Mouse (Mus musculus) ES-Bruce4 (cell line): ENCODE data around the gene Retreg1. TPM values are rescaled to one million over a fixed set of nuclear protein-coding genes. Genes with fewer than 3 reads are reported as not detected.

Experiments used
- H3K27ac ChIP-seq: 2 replicates; pipeline ENCODE4 v1.5.1; 2012; ENCODE audit warnings: low read length, inconsistent platforms; ENCODE audit not compliant: insufficient read depth
- H3K27me3 ChIP-seq: 2 replicates; pipeline ENCODE4 v1.6.1; 2012; ENCODE audit warnings: mild to moderate bottlenecking, low read length, inconsistent platforms; ENCODE audit not compliant: control insufficient read depth, poor library complexity, insufficient read depth, severe bottlenecking
- H3K36me3 ChIP-seq: 2 replicates; pipeline ENCODE4 v1.6.1; 2012; ENCODE audit warnings: inconsistent platforms, mild to moderate bottlenecking, low read length, moderate library complexity; ENCODE audit not compliant: control insufficient read depth, poor library complexity, insufficient read depth, severe bottlenecking
- H3K4me1 ChIP-seq: one replicate; pipeline ENCODE4 v1.8.1; 2011; ENCODE audit warnings: low read length; ENCODE audit not compliant: control insufficient read depth, insufficient read depth
- H3K4me3 ChIP-seq: 2 replicates; pipeline ENCODE4 v1.5.1; 2011; ENCODE audit warnings: low read depth, mild to moderate bottlenecking, low read length
- H3K9ac ChIP-seq: 2 replicates; pipeline ENCODE4 v1.6.1; 2012; ENCODE audit warnings: low read depth, mild to moderate bottlenecking, inconsistent platforms; ENCODE audit not compliant: poor library complexity, severe bottlenecking
- H3K9me3 ChIP-seq: replicated peaks from 2 replicates; pipeline ENCODE4 v1.6.1; 2012; ENCODE audit warnings: mild to moderate bottlenecking, low read length, inconsistent platforms; ENCODE audit not compliant: control insufficient read depth, poor library complexity, insufficient read depth, severe bottlenecking
- CTCF ChIP-seq: IDR thresholded peaks from one replicate; pipeline ENCODE4 v1.8.1; 2011; ENCODE audit warnings: low read depth, low read length
- EP300 ChIP-seq: IDR thresholded peaks from 2 replicates; pipeline ENCODE4 v1.6.1; 2011; ENCODE audit warnings: low read depth, low read length; ENCODE audit not compliant: insufficient read depth
- POLR2A ChIP-seq: IDR thresholded peaks from one replicate; pipeline ENCODE4 v1.8.1; 2011; ENCODE audit warnings: low read length; ENCODE audit not compliant: insufficient read depth
- polyA plus RNA-seq: library from polyadenylated mRNA; stranded (reverse); fragments of >200 nt; gene quantifications from 2 replicates; pipeline ENCODE4 v1.2.4, GENCODE M21; 2011; ENCODE audit warnings: low read depth; ENCODE audit not compliant: missing spikeins, insufficient read depth, insufficient read length

Retreg1 gene
- polyA plus RNA-seq, 1 experiment = 16.5 TPM

- H3K9me3 ChIP-seq = no peaks in the 10 kb centered on the region
- no peak for TF ChIP-seq CTCF
- TF ChIP-seq EP300 = no peak
- TF ChIP-seq POLR2A = no peak
- H3K4me3 ChIP-seq = no peak overlapping the region
- H3K4me1 ChIP-seq = no peaks in the 10 kb centered on the region
- no peak overlapping the region for H3K9ac ChIP-seq
- no peaks in the 10 kb centered on the region for H3K36me3 ChIP-seq
- H3K27ac ChIP-seq = no peak overlapping the region
- no peaks in the 10 kb centered on the region for H3K27me3 ChIP-seq
Measured at GRCm38 (mm10) chr15:25912911-25913310, 69.9 kb downstream of the Retreg1 start.

GRCm38 (mm10) chr15:25913659-25914058 is 70.7 kb downstream of the Retreg1 start:
- H3K36me3 ChIP-seq = no peaks in the 10 kb centered on the region
- no peaks in the 10 kb centered on the region for H3K9me3 ChIP-seq
- H3K27me3 ChIP-seq = no peaks in the 10 kb centered on the region
- no peak overlapping the region for H3K9ac ChIP-seq
- H3K4me3 ChIP-seq = no peak overlapping the region
- TF ChIP-seq CTCF = no peak
- no peak for TF ChIP-seq EP300
- no peak for TF ChIP-seq POLR2A
- no peaks in the 10 kb centered on the region for H3K4me1 ChIP-seq
- H3K27ac ChIP-seq = no peak overlapping the region

- H3K4me1 ChIP-seq = no peaks in the 10 kb centered on the region
- TF ChIP-seq CTCF (no peak), POLR2A (no peak), EP300 (no peak)
Measured at GRCm38 (mm10) chr15:25914160-25914559, 71.2 kb downstream of the Retreg1 start.

GRCm38 (mm10) chr15:25915013-25915412 is 72.0 kb downstream of the Retreg1 start:
- Histone ChIP-seq H3K36me3 (no peaks in the 10 kb centered on the region), H3K27ac (no peak overlapping the region), H3K4me1 (no peaks in the 10 kb centered on the region), H3K27me3 (no peaks in the 10 kb centered on the region), H3K9me3 (no peaks in the 10 kb centered on the region), H3K4me3 (no peak overlapping the region), H3K9ac (no peak overlapping the region)
- TF ChIP-seq POLR2A (no peak), CTCF (no peak), EP300 (no peak)

More at GRCm38 (mm10) chr15:25914160-25914559, 71.2 kb downstream of the Retreg1 start:
- no peaks in the 10 kb centered on the region for H3K36me3 ChIP-seq
- H3K9me3 ChIP-seq = no peaks in the 10 kb centered on the region
- H3K4me3 ChIP-seq = no peak overlapping the region
- H3K27me3 ChIP-seq = no peaks in the 10 kb centered on the region
- H3K27ac ChIP-seq = no peak overlapping the region
- no peak overlapping the region for H3K9ac ChIP-seq

GRCm38 (mm10) chr15:25915574-25916205 is 72.7 kb downstream of the Retreg1 start:
- Histone ChIP-seq H3K36me3 (no peaks in the 10 kb centered on the region), H3K27me3 (no peaks in the 10 kb centered on the region), H3K4me1 (no peaks in the 10 kb centered on the region), H3K4me3 (no peak overlapping the region), H3K9ac (no peak overlapping the region), H3K27ac (no peak overlapping the region), H3K9me3 (no peaks in the 10 kb centered on the region)
- TF ChIP-seq POLR2A = no peak
- TF ChIP-seq CTCF = no peak

- H3K9ac ChIP-seq = no peak overlapping the region
- no peaks in the 10 kb centered on the region for H3K4me1 ChIP-seq
- H3K9me3 ChIP-seq = no peaks in the 10 kb centered on the region
- TF ChIP-seq POLR2A (no peak), EP300 (no peak), CTCF (no peak)
- no peaks in the 10 kb centered on the region for H3K36me3 ChIP-seq
- H3K4me3 ChIP-seq = no peak overlapping the region
- no peak overlapping the region for H3K27ac ChIP-seq
- no peaks in the 10 kb centered on the region for H3K27me3 ChIP-seq
Measured at GRCm38 (mm10) chr15:25916252-25916651, 73.3 kb downstream of the Retreg1 start.
